Mouse (Mus musculus) B cell, adult 2 months (primary cell): ENCODE results near the gene Eef1g.
"Not testable (repeated sequence)": the region's sequence is repeated elsewhere in the genome, so short reads cannot be mapped to it uniquely, and the experiment has no call there.

ENCODE experiments used
- DNase-seq, 2 experiments: peaks; one replicate each; pipeline ENCODE4 v3.0.0; 2022

The Eef1g gene

DNA sequence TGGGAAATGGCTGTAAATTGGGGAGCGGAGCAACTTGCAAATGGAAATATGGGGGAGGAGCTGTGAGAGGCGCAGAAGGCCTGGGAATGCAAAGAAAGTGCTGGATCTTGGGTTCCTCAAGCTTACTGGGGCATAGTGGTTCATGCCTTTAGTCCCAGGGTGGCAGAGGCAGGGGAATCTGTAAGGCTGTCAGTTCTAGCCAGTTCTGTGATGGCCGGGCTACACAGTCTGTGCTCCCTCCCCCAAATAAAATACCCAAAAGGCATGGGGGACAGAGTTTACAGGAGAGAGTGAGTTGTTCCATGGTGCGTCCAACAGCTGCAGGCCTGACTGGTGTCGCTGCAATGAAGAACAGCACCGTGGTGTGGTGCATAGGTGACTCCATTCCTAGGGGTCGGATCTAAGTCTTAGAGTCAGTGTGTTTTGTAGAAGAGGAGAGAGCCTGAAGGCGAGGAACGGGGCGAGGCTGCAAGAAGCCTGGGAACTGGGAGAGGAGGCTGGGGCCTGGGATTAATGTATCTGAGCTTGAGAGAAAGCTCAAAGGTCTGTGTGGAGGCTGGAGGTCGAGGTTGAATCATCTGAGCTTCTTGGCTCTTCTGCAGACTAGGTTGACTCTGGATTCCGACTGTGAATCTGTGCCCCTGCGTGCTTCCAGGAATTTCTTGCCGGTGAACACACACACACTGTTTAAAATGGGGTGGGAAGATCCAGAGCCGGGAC lies 21.7 kb downstream of the Eef1g start:
- DNase-seq = no peak

- peak; percentile 73 to 76 for DNase-seq
Measured at GRCm38 (mm10) chr19:8989066-8989566, 22.3 kb downstream of the Eef1g start, which contains the start of gene Ahnak. Gene Ahnak, plus strand, starts transcription at chr19:8989284.

DNA sequence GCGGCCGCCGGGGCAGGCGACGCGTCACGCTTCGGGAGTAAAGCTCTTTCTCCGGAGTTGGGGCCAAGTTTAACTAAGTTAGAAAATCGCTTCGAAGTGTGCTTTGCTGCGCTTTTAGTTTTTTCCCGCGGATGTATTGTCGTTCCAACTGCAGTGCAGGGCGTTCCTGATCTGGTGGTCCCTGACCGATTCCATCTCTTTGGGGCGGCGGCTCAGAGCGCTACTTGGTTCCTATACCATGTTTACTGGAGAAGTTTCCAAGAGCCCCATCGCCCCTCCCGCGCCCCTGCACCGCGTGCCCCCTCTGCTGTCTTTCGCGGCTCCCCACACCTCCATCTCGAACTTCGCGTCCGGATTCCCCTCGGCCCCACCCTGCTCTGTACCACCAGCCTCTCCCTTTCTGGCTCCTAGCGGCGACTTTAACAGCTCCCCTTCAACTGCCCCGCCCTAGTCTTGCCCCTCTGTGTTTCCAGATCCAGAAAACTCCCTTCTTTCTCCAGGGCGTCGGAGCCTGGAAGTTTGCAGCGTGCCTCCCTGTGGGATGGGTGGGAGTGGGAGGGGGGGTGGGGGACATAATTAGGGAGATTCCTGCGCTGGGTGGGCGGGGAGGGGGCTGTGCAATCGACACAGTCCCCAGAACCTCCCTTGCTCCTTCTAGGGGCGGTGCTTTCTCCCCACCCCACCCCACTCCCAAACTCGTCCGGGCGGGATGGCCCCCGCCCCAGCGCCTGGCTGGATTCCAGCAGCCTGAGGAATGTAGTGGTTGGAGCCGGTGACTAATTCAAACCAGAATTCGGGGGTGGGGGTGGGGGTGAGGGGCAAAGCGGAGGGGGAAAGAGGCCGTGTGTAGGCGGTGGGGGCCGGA lies 23.0 kb downstream of the Eef1g start:
- DNase-seq = peak; percentile 73 to 75

DNA sequence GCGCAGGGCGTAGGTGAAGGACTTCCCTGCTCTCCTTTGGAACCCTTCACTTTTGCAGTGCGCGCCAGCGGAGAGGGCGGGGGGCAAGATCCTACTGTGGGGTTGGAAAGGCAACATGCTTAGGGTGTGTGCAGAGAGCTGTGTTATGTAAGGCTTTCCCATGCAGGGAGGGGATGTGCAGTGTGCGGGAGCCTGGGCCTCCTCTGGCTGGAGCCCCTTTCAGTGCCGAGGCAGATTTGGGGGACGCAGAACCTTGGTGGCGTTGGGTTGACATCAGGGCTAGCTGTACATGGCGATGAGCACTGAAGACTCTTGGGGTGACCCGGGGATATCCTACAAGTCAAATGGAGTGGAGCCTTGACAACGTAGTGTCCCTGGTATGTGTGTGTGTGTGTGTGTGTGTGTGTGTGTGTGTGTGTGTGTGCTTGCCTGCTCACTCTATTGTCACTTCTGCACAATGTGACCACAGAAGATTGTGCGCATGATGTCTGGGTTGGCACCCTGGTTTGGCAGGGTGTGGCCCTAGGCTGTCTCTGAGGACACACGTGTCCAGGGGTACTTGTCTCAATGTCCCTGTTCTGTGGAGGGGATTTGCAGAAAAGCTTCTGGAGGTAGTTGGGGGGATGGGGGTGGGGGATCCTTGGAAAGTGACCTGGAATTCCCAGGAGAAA lies 23.7 kb downstream of the Eef1g start:
- DNase-seq = peak; percentile 39 to 51

DNA sequence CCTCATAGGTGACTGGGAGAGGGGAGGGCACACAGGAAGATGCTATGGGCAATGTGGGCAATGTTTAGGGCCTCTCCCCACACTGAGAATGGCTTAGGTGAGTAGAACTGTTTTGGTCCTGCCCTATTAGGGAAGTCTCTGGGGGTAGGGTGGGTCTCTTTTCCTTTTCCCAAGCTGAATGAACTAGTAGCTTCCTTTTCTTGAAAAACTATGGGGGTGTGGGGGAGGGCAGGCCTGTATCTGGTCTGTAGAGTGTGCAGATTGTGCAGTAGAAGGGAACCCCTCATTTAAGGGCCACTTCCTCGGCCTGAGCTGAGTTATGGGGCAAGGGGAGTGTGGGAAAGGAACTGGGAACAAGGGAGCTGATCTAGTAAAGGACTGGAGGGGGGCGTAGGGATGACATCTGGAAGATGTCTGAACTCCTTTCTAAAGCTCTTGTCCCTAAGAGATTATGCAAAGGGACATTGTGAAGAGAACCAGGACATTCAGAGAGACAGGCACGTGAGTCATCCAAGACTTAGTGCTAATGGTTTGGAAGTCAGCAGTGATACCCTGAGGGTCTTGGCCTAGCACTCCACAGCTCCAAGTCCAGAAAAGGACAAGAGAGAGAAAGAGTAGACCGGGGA lies 24.5 kb downstream of the Eef1g start:
- DNase-seq = peak in 1 of 2 experiments; percentile 16

- DNase-seq = no peak
Measured at GRCm38 (mm10) chr19:8991871-8992735, 25.3 kb downstream of the Eef1g start.

DNA sequence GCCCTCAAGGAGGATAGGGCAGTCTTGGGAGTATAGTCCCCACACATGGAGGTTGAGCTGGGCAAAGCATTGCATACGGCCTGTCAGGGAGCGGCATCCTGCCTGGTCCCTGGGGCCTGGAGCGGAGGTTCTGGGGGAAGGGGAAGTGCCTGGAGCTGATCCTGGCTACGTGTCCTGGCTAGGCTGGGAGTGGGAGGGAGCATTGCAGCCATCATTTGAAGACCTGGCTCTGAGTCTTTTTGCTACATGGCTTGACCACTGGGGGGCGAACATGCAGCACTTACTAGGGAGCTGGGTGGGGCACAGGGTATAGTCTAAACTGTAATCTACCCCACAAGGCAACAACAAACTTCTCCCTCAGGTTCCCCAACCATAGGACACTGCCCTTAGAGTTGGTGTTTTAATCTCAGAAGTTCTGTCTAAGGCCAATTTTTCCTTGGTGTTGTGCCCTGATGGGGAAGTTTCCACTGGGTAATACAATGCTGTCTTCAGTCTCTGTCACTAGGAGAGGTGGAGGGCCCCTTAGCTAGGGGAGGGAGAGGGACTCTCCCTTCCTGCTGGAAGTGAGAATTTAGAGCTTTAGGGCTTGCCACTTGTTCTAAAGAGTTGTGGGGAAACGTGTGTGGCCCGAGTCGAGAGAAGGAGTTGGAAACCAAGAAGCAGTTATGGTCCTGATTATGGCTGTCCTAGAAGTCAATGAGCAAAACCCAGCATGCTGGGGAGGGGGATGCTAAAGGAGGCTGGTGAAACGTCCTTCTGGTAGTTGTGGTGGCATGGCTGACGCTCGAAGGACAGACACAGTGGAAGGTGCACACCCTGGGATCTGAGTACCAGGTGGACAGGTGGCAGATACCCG lies 26.2 kb downstream of the Eef1g start:
- peak; percentile 88 to 91 for DNase-seq

GRCm38 (mm10) chr19:8993625-8993912 lies 26.7 kb downstream of the Eef1g start:
- no peak for DNase-seq

GRCm38 (mm10) chr19:8994813-8995607 lies 28.2 kb downstream of the Eef1g start:
- DNase-seq = no peak

DNA sequence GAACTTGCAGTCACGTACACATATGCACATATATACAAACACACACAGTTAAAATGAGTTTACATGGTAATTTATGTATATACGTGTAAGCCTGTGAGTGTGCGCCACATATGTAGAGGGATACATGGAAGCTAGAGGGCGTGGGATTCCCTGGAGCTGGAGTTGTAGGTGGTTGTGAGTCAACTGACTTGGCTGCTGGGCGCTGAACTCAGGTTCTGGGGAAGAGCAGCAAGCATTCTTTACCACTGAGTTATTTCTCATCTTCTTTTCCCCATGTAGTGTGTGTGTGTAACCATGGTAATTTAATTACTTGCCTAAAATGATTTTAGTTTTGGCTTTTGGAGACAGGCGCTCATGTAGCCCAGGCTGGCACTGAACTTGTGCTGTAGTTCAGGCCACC lies 29.8 kb downstream of the Eef1g start:
- no peak for DNase-seq

GRCm38 (mm10) chr19:8997546-8997945 lies 30.7 kb downstream of the Eef1g start:
- peak; percentile 50 to 61 for DNase-seq

DNA sequence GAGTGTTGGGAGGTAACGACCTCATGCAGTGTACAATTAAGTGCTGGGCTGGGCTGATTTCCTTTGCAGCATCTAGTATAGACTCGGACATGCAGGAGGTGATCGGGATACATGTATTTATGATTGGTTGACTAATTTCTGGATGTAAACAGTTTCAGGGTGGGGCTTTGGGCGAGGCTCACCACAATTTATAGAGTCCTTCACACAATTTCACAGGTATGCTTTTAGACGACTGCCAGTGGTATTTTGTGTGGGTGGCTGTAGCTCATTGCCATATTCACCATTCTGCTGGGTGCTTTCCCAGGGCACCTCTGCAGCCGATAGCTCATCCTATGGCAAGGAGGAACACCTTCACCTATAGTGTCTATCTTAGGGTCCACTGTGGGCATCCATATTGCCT lies 31.7 kb downstream of the Eef1g start:
- DNase-seq = no peak

- no peak for DNase-seq
Measured at GRCm38 (mm10) chr19:8999223-8999622, 32.4 kb downstream of the Eef1g start.

- DNase-seq = not testable (repeated sequence)
Measured at GRCm38 (mm10) chr19:9006915-9007314, 40.1 kb downstream of the Eef1g start.

- DNase-seq = no peak
Measured at GRCm38 (mm10) chr19:9019298-9019697, 52.5 kb downstream of the Eef1g start.

DNA sequence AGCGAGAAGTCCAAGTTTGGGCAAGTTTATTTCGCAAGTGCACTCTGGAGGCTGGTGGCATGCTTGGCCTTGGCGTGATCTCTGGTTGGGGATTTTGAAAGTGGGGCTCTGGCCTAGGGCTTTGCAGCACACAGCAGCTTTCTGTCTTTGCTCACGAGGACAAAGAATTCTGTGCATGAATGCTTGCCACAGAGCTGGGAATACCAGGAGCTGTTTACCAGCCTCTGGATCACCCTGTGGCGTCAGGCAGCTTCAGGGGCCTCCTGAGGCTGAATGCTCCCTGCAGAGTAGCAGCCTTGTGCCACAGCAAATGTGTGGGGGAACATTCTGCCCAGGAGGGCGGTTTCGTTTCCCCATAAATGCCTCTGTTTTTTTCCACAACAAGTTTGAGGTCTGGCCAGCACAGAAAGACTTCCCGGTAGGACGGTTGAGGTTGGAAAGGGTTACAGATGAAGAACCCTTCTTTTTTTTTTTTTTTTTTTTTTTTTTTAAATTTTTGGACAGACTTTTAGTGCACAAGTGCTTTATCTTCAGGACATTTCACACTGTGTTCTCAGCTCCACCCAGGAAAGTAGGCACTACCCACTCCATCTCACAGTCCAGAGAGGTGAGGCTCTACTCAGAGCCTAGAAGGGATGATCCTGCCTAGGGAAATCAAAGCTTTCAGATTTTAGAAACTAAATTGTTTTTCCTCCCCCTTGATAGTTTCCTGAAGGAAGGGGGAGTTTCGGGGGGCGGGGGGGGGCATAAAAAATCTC lies 56.4 kb downstream of the Eef1g start:
- DNase-seq = peak; percentile 49 to 57

- no peak for DNase-seq
Measured at GRCm38 (mm10) chr19:9025562-9026257, 58.9 kb downstream of the Eef1g start.

GRCm38 (mm10) chr19:9026634-9027033 lies 59.8 kb downstream of the Eef1g start:
- no peak for DNase-seq

DNA sequence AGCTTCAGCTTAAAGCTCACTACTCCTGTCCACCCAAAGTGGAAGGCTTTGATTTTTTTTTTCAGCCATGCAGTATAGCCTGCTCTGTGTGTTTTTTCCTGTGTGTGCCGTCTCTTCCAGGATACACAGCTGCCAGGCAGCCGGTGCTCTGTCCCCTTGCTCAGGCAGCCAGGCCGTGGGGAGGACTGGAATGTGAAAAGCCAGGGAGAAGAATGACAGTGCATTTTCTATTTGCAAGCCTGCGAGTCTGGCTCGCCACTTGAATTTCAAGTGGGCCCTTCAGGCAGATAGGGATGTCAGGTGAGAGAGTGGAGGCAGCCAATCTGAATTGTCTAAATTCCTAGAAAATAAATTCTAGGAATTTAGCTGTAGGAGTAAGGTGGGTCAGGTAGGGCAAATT lies 61.0 kb downstream of the Eef1g start:
- no peak for DNase-seq
